Mouse (Mus musculus): ENCODE measurements around the gene Gm853.

- TF ChIP-seq CTCF (IDR thresholded peaks at IDR 0.05; ENCODE audit: borderline replicate concordance, insufficient read depth, low read length) (no peak), POLR2A (IDR thresholded peaks at IDR 0.05; ENCODE audit: low read depth, low read length) (no peak)
Measured at GRCm38 (mm10) chr4:130181886-130182285, 40.3 kb downstream of the Gm853 start.
